Mouse (Mus musculus) hindbrain, embryonic 16.5 days (tissue): ENCODE measurements around the gene Rnf208. TPM values are rescaled to one million over a fixed set of nuclear protein-coding genes. Genes with fewer than 3 reads are reported as not detected.

ENCODE experiments used
- ATAC-seq: fragments of 200-750 bp; cut with Nextera tagmentation; 2 replicates; pipeline ENCODE4 v1.8.0; 2017; ENCODE audit warnings: moderate TSS enrichment, moderate library complexity
- H3K27ac ChIP-seq: fragments of 300-500 bp; sonication (generic); 2 replicates; pipeline ENCODE4 v1.5.1; 2014; ENCODE audit warnings: low read depth, mild to moderate bottlenecking, control low read depth, low read length, moderate library complexity
- H3K27me3 ChIP-seq: fragments of 300-500 bp; sonication (generic); replicated peaks from 2 replicates; pipeline ENCODE4 v1.6.1; 2014; ENCODE audit warnings: low read length; ENCODE audit not compliant: control insufficient read depth, insufficient read depth
- H3K36me3 ChIP-seq: fragments of 300-500 bp; sonication (generic); 2 replicates; pipeline ENCODE4 v1.6.1; 2014; ENCODE audit warnings: mild to moderate bottlenecking, low read length, moderate library complexity, mixed read lengths; ENCODE audit not compliant: control insufficient read depth, insufficient read depth
- H3K4me1 ChIP-seq: fragments of 300-500 bp; sonication (generic); 2 replicates; pipeline ENCODE4 v1.6.1; 2014; ENCODE audit warnings: low read depth, low read length; ENCODE audit not compliant: control insufficient read depth, insufficient read depth
- H3K4me2 ChIP-seq: fragments of 300-500 bp; sonication (generic); 2 replicates; pipeline ENCODE4 v1.6.1; 2014; ENCODE audit warnings: mild to moderate bottlenecking, low read length, control low read depth, moderate library complexity
- H3K4me3 ChIP-seq: fragments of 300-500 bp; sonication (generic); 2 replicates; pipeline ENCODE4 v1.5.1; 2014; ENCODE audit warnings: mild to moderate bottlenecking, low read length, control low read depth, moderate library complexity
- H3K9ac ChIP-seq: fragments of 300-500 bp; sonication (generic); 2 replicates; pipeline ENCODE4 v1.6.1; 2014; ENCODE audit warnings: low read depth, mild to moderate bottlenecking, control low read depth, low read length, moderate library complexity
- H3K9me3 ChIP-seq: fragments of 300-500 bp; sonication (generic); 2 replicates; pipeline ENCODE4 v1.6.1; 2014; ENCODE audit warnings: mild to moderate bottlenecking, low read length, moderate library complexity; ENCODE audit not compliant: control insufficient read depth
- WGBS: fragments of 180-500 bp; shearing (Covaris S2); extraction: QIAGEN DNeasy Blood & Tissue Kit; methylation state at CpG from one replicate; pipeline ENCODE4 v1.1.7; 2014; 5-methylcytosine and 5-hydroxymethylcytosine counted together
- polyA plus RNA-seq: library from polyadenylated mRNA; unstranded; fragments of >200 nt; fragmentation: Nextera tagmentation; extraction: Ambion mirVana; gene quantifications from 2 replicates; pipeline ENCODE4 v1.2.1, GENCODE M21; 2015

Rnf208 gene
- polyA plus RNA-seq, 1 experiment from 2014 or later = 166 TPM

GRCm38 (mm10) chr2:25200631-25201030 is 41.4 kb upstream of the Rnf208 start:
- WGBS = 97% methylated on average over 2 of the region's 2 CpGs
- Histone ChIP-seq H3K9me3 (no peaks in the 10 kb centered on the region), H3K9ac (no peak overlapping the region), H3K4me1 (no peaks in the 10 kb centered on the region), H3K4me3 (no peak overlapping the region), H3K27ac (no peak overlapping the region), H3K4me2 (no peak overlapping the region), H3K27me3 (peaks cover 11% of the 10 kb centered on the region), H3K36me3 (peaks cover 45% of the 10 kb centered on the region)
- ATAC-seq = no peak

DNA sequence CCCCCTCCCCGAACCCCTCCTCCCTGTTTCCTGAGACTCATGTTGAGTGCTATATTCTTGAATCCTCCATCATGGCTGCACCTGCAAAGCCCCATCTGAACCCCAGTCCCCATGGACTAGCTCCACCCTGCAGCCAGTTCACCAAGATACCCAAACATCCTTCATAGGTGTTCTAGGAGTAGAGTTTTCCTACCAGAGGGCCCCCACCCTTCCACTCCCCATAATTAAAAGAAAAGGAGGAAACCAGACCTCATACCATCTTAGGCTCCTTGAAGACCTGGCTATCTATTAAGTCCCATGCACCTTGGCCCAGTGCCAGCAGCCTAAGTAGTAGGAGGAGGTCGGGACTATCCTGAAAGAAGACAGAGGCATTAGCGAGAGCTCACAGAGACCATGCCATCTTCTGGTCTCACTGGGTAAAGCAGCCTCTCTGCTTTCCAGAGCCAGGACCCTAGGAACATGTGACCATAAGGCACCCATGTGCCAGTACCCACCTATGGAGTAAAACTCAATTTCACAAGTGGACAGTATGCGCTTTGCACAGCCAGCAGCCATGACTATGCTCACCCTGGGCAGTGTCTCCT is 38.3 kb upstream of the Rnf208 start:
- Histone ChIP-seq H3K4me3 (no peak overlapping the region), H3K27ac (no peak overlapping the region), H3K27me3 (no peaks in the 10 kb centered on the region), H3K9me3 (no peaks in the 10 kb centered on the region), H3K9ac (no peak overlapping the region), H3K4me1 (peaks cover 4% of the 10 kb centered on the region), H3K36me3 (peaks cover 54% of the 10 kb centered on the region), H3K4me2 (no peak overlapping the region)
- no peak for ATAC-seq
- WGBS = 60% methylated on average over 4 of the region's 4 CpGs

GRCm38 (mm10) chr2:25207593-25207992 is 34.5 kb upstream of the Rnf208 start:
- Histone ChIP-seq H3K4me1 (peaks cover 21% of the 10 kb centered on the region), H3K27me3 (no peaks in the 10 kb centered on the region), H3K4me3 (no peak overlapping the region), H3K9ac (no peak overlapping the region), H3K36me3 (peaks cover 30% of the 10 kb centered on the region), H3K27ac (no peak overlapping the region), H3K9me3 (no peaks in the 10 kb centered on the region), H3K4me2 (no peak overlapping the region)
- WGBS = 95% methylated on average over 1 of the region's 1 CpGs
- no peak for ATAC-seq

DNA sequence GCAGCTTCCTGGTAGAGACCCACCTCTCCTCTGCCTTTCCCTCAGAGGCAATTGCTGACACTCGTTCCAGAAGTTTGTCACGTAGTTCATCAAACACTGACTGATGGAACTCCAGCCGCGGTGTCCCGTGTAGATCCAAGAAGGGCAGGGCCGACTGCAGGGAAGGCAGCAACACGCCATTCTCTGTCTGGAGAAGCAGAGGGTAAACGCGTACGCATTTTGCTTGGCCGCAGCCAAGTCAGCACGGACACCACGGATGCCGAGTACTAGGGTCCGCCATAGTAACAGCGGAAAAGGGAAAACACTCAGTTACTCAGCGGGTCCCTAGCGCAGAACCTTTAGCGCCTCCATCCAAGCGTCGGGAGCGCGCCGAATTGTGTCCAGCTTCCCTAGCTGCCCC is 31.4 kb upstream of the Rnf208 start:
- under 1% methylated on average over 24 of the region's 24 CpGs for WGBS
- H3K9me3 ChIP-seq = no peaks in the 10 kb centered on the region
- H3K4me2 ChIP-seq = peak overlapping the region; percentile 94
- peaks cover 21% of the 10 kb centered on the region for H3K4me1 ChIP-seq
- H3K9ac ChIP-seq = peak overlapping the region; percentile 92
- H3K27me3 ChIP-seq = 0 out of 2 replicates have a peak, but pooled peaks cover 2% of the 10 kb centered on the region
- H3K27ac ChIP-seq = peak overlapping the region; percentile 94
- peaks cover 10% of the 10 kb centered on the region for H3K36me3 ChIP-seq
- H3K4me3 ChIP-seq = peak overlapping the region; percentile 82
- ATAC-seq = peak; percentile 53; the same call in 1 of the 2 replicates

DNA sequence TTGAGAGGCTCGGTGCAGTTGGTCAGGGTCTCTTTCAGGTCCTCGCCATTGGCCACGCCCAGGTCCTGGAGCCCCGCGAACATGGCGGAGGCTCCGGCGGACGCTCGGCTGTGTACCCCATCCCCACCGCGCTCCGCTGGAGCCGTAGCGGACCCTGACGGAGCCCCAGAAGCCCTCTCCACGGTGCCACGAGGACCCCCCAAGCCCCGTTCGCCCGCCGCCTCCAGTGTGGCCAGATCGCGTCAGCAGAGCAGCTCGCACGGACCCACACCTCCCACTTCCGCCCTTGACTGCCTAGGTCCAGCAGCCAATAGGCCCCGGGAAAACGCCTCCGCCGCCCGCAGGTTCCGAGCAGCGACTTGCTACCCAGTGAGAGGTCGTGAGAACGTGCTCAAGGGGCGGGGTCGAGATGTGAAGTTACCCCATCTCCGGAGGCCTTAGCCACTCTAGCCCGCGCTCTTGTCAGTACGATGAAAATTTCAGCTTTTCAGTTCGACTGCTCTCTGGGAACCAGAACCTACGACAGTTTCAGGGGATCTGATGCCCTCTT is 30.9 kb upstream of the Rnf208 start, which contains the start of gene Nelfb:
Gene Nelfb (minus strand): TSS at position 369 of the 550 bp plus-strand sequence.
- WGBS = under 1% methylated on average over 43 of the region's 44 CpGs
- Histone ChIP-seq H3K9me3 (no peaks in the 10 kb centered on the region), H3K27ac (peak within 1 kb of the TSS; percentile 94)

DNA sequence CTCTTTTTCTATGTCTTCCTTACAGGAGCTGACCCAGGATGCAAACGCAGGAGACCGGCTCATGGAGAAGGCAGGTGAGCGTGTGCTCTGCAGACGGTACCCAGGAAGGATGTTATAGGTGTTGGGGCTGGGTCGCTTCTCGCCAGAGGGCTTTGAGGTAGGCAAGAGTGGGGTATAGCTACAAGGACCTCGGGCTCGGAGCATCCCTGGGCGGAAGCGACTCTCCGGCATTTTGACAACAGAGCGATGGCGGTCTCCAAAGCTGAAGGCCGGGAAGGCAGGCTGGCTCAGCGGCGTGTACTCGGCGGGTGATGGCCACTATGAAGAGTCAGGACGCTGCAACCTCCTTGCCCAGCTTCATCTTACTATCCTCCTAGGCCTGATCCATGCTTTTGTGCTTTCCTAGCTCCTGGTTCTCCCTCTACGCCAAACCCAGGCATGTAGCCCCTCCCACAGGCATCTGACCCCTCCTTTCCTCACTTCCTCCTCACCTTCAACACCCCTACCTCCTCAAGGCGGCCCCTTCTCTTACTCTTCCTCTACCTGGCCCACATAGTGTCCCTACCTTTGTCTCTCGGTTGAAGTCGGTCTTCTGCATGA is 28.7 kb upstream of the Rnf208 start:
- H3K4me1 ChIP-seq = peaks cover 19% of the 10 kb centered on the region
- 0 out of 2 replicates have a peak, but pooled peaks cover 2% of the 10 kb centered on the region for H3K27me3 ChIP-seq
- no peaks in the 10 kb centered on the region for H3K36me3 ChIP-seq
- no peak for ATAC-seq
- H3K4me2 ChIP-seq = no peak overlapping the region
- no peaks in the 10 kb centered on the region for H3K9me3 ChIP-seq
- no peak overlapping the region for H3K9ac ChIP-seq
- H3K27ac ChIP-seq = no peak overlapping the region
- 67% methylated on average over 23 of the region's 23 CpGs for WGBS
- no peak overlapping the region for H3K4me3 ChIP-seq

More for the DNA sequence above, 30.9 kb upstream of the Rnf208 start, which contains the start of gene Nelfb:
- Histone ChIP-seq H3K9ac (peak within 1 kb of the TSS; percentile 92), H3K27me3 (0 out of 2 replicates have a peak, but pooled peaks cover 2% of the 10 kb centered on the region), H3K4me2 (peak within 1 kb of the TSS; percentile 94), H3K4me3 (peak within 1 kb of the TSS; percentile 82), H3K36me3 (peaks cover 5% of the 10 kb centered on the region), H3K4me1 (peaks cover 21% of the 10 kb centered on the region)
- peak; percentile 94 for ATAC-seq

GRCm38 (mm10) chr2:25214444-25214843 is 27.6 kb upstream of the Rnf208 start, which contains the start of gene Stpg3:
Stpg3 (minus strand) TSS chr2:25214637.
- ATAC-seq = no peak
- Histone ChIP-seq H3K4me1 (peaks cover 11% of the 10 kb centered on the region), H3K9ac (no peak within 1 kb of the TSS), H3K9me3 (no peaks in the 10 kb centered on the region), H3K27me3 (0 out of 2 replicates have a peak, but pooled peaks cover 2% of the 10 kb centered on the region), H3K27ac (no peak within 1 kb of the TSS), H3K4me2 (no peak within 1 kb of the TSS), H3K4me3 (no peak within 1 kb of the TSS), H3K36me3 (no peaks in the 10 kb centered on the region)
- 86% methylated on average over 3 of the region's 3 CpGs for WGBS

DNA sequence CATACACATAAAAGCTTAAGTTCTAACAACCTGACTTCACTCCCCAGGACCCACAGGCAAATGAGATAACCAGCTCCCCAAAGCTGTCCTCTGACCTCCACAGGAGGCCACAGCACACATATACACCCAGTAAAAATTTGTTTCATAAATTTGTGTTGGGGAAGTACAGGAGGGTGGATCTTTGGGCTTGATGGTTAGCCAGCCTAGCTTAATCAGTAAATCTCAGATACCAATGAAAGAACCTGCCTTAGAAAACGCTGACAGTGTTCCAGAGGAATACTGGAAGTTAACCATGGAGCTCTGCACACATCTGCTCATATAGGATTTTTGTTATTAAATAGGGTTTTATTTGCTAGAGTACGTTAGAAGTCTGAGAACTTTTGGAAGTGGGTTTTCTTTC is 24.4 kb upstream of the Rnf208 start:
- no peak for ATAC-seq
- H3K9me3 ChIP-seq = no peaks in the 10 kb centered on the region
- H3K4me1 ChIP-seq = no peaks in the 10 kb centered on the region
- H3K9ac ChIP-seq = no peak overlapping the region
- H3K27me3 ChIP-seq = 0 out of 2 replicates have a peak, but pooled peaks cover 2% of the 10 kb centered on the region
- no peak overlapping the region for H3K27ac ChIP-seq
- H3K4me2 ChIP-seq = no peak overlapping the region
- H3K4me3 ChIP-seq = no peak overlapping the region
- peaks cover 3% of the 10 kb centered on the region; the same call in 1 of the 2 replicates for H3K36me3 ChIP-seq
- 66% methylated on average over 2 of the region's 2 CpGs for WGBS

DNA sequence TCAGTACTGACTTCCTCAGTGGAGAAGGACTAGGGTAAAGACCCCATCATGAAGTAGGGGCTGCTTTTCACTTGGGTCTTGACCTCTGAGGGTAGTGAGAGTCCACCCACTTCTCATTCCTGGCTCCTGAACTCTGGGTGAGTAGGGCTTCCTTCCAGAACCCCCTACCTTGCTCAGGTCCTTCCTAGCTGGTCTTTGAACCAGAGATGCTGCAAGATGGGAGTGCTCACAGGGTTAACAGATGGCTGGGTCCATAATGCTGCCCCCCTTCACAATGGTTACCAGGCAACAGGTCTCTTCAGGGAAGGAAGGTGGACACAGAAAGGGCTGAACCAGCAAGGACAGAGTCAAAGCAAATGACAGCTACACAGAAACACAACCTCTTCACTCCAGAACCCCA is 23.6 kb upstream of the Rnf208 start, which contains the start of gene Fam166a:
Gene Fam166a (plus strand): TSS at position 301 of the 400 bp plus-strand sequence.
- Histone ChIP-seq H3K9ac (no peak within 1 kb of the TSS), H3K27ac (no peak within 1 kb of the TSS), H3K36me3 (peaks cover 3% of the 10 kb centered on the region; the same call in 1 of the 2 replicates), H3K27me3 (0 out of 2 replicates have a peak, but pooled peaks cover 2% of the 10 kb centered on the region), H3K4me2 (no peak within 1 kb of the TSS), H3K9me3 (no peaks in the 10 kb centered on the region), H3K4me1 (peaks cover 4% of the 10 kb centered on the region), H3K4me3 (no peak within 1 kb of the TSS)
- ATAC-seq = no peak
